14 mouse cellular contexts compared by ENCODE assay signal in genomic region chr9:17168193-17168592, GRCm38 (mm10).
"Had no signal": no experiment of that assay in that cellular context is flagged by ENCODE, and none has a peak within 500 bp of the region (broad histone marks: within the 10 kb centered on the region; RNA-seq: fewer than 3 reads in every experiment).

No protein-coding gene starts in this region.

- H3K9ac ChIP-seq: lung, embryonic 14.5 days; midbrain, embryonic 13.5 days; midbrain, embryonic 15.5 days; neural tube, embryonic 12.5 days; stomach, embryonic 15.5 days had no signal

- ATAC-seq: midbrain, embryonic 13.5 days; midbrain, embryonic 15.5 days had no signal

- H3K27ac ChIP-seq: midbrain, embryonic 13.5 days; midbrain, embryonic 15.5 days; neural tube, embryonic 12.5 days; stomach, embryonic 15.5 days; stomach, postnatal 0 days had no signal

- H3K4me3 ChIP-seq: midbrain, embryonic 13.5 days; midbrain, embryonic 15.5 days; neural tube, embryonic 12.5 days; stomach, embryonic 15.5 days had no signal

- H3K4me1 ChIP-seq: midbrain, embryonic 13.5 days; midbrain, embryonic 15.5 days; neural tube, embryonic 12.5 days; stomach, embryonic 15.5 days had no signal

- H3K9me3 ChIP-seq: midbrain, embryonic 13.5 days; midbrain, embryonic 15.5 days; neural tube, embryonic 12.5 days; stomach, embryonic 15.5 days had no signal

- H3K36me3 ChIP-seq: midbrain, embryonic 13.5 days; midbrain, embryonic 15.5 days; neural tube, embryonic 12.5 days; stomach, embryonic 15.5 days had no signal

- H3K27me3 ChIP-seq: midbrain, embryonic 13.5 days; midbrain, embryonic 15.5 days; neural tube, embryonic 12.5 days; stomach, embryonic 15.5 days had no signal

- H3K4me2 ChIP-seq: lung, embryonic 14.5 days; midbrain, embryonic 11.5 days; midbrain, embryonic 13.5 days; midbrain, embryonic 15.5 days; neural tube, embryonic 12.5 days; stomach, embryonic 15.5 days had no signal

- DNase-seq: lung, adult 18-20 months; lung, embryonic 14.5 days; lung, postnatal 10 days; lung, postnatal 4 days; right cerebral cortex, postnatal 14 days; thymus, adult 2 months; thymus, postnatal 25 days; thymus, postnatal 4 days had no signal
